Mouse (Mus musculus): ENCODE measurements around the gene Syt12. TPM values are rescaled to one million over a fixed set of nuclear protein-coding genes. Genes with fewer than 3 reads are reported as not detected.
"Not testable (repeated sequence)": the region's sequence is repeated elsewhere in the genome, so short reads cannot be mapped to it uniquely, and the experiment has no call there.

The Syt12 gene
- polyA plus RNA-seq, 1 experiment from 2014 or later, result 1.8 TPM

DNA sequence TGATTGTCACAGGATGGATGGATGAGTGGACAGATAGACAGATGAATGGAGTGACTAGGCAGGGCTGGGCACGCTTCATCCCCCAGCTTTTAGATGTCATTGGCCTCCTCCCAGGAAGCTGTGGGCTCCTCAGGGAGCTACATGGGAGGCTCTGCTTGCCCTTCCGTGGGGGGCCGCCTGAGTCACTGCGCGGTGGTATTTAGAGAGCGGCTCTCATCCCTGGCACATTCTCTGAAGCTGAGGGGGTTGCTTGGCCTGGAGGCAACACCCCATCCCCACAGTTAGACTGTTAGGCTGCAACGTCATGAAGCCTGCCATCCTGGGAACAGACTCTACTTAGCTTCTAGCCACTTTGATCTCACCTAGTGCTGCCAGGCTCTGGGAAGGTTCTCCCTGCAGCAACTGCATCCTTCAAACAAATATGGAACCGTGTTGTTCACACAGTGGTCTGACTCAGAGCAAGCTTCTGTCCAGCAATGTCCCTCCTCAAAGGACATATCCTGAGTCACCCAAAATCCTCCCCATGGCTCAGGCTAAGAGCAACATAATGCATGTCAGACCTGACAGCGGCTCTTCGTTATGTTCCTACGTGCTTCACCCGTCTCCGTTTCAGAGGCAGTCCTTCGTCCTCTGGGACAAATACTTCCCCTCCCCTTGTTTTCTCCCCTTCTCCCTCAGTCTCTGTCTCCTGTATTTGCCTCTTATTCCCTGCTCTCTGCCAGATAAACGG lies 22.0 kb downstream of the Syt12 start:
- Histone ChIP-seq H3K4me2 (no peak overlapping the region), H3K4me3 (ENCODE audit: low read depth, low read length) (no peak overlapping the region), H3K36me3 (ENCODE audit: insufficient read depth) (no peaks in the 10 kb centered on the region), H3K4me1 (ENCODE audit: insufficient read depth) (no peaks in the 10 kb centered on the region), H3K27me3 (ENCODE audit: insufficient read depth, low read length) (no peaks in the 10 kb centered on the region), H3K9ac (no peak overlapping the region), H3K27ac (ENCODE audit: low read depth) (no peak overlapping the region), H3K9me3 (ENCODE audit: low read depth, low read length) (no peaks in the 10 kb centered on the region)
- 72% methylated on average over 15 of the region's 15 CpGs for WGBS
- ATAC-seq (ENCODE audit: insufficient read depth) (no peak), DNase-seq (no peak)
- no peak for TF ChIP-seq CTCF (IDR thresholded peaks at IDR 0.05; ENCODE audit: low read depth)

DNA sequence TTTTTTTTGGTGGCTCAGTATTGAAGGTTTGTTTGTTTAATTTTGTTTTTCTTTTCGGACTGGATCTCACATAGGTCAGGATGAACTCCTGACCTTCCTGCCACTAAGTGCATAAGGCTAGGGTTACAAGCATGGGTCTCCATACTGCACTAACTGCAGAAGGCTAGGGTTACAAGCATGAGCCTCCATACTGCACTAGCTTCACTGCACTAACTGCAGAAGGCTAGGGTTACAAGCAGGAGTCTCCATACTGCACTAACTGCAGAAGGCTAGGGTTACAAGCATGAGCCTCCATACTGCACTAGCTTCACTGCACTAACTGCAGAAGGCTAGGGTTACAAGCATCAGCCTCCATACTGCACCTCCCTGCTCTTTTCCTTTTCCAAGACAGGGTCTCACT lies 23.2 kb downstream of the Syt12 start:
- not testable (repeated sequence) for H3K27me3 ChIP-seq (ENCODE audit: insufficient read depth, low read length); H3K4me3 ChIP-seq (ENCODE audit: low read depth, low read length); H3K36me3 ChIP-seq (ENCODE audit: insufficient read depth); ATAC-seq (ENCODE audit: insufficient read depth); H3K4me1 ChIP-seq (ENCODE audit: insufficient read depth); H3K27ac ChIP-seq (ENCODE audit: low read depth); H3K9me3 ChIP-seq (ENCODE audit: low read depth, low read length); H3K4me2 ChIP-seq; DNase-seq; H3K9ac ChIP-seq
- WGBS, result 14% methylated on average over 1 of the region's 1 CpGs

DNA sequence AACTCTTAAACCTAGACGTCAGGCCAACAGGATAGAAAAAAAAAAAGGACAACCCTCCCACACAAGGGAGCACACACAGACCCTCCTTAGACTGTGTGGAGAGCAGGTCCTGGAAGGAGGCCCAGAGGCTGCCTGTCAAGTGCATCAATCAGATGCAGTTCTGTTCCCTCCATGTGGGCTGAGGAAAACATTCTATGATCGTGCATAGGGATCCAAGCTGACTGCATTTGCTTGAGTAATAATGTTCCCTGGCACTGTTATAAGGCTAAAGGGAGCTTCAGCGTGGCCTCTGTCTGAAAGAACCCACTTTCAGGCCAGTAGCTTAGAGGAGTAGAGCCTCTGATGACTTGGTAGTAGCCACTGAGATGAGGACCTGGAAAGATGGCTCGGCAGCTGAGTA lies 24.7 kb downstream of the Syt12 start:
- TF ChIP-seq CTCF (IDR thresholded peaks at IDR 0.05; ENCODE audit: low read depth), result no peak
- no peak for ATAC-seq (ENCODE audit: insufficient read depth)
- no peak overlapping the region for H3K4me3 ChIP-seq (ENCODE audit: low read depth, low read length)
- H3K36me3 ChIP-seq (ENCODE audit: insufficient read depth), result no peaks in the 10 kb centered on the region
- no peaks in the 10 kb centered on the region for H3K9me3 ChIP-seq (ENCODE audit: low read depth, low read length)
- H3K4me1 ChIP-seq (ENCODE audit: insufficient read depth), result no peaks in the 10 kb centered on the region
- no peak overlapping the region for H3K4me2 ChIP-seq
- no peak overlapping the region for H3K27ac ChIP-seq (ENCODE audit: low read depth)
- no peak overlapping the region for H3K9ac ChIP-seq
- 37% methylated on average over 4 of the region's 4 CpGs for WGBS
- H3K27me3 ChIP-seq (ENCODE audit: insufficient read depth, low read length), result no peaks in the 10 kb centered on the region
- DNase-seq, result no peak

DNA sequence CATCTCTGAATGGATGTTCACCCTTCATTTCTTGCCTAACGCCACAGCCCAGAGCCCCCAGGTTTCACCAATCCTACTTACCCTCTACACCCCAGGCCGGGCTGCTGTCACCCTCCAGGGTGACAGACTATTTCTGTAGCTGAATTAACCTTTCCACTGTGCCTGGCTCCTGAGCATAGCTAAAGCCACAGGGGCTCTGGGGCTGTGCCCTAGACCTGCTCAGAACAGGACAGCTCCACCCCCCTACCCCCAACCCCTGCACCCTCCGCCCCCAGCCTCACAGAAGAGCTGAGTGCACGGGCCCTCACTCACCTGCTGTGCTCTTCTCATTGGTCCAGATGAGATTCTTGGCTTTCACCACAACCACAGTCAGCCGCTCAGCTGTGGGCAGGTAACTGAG lies 25.3 kb downstream of the Syt12 start:
- TF ChIP-seq CTCF (IDR thresholded peaks at IDR 0.05; ENCODE audit: low read depth), result no peak
- 25% methylated on average over 5 of the region's 5 CpGs for WGBS
- no peak for ATAC-seq (ENCODE audit: insufficient read depth)

DNA sequence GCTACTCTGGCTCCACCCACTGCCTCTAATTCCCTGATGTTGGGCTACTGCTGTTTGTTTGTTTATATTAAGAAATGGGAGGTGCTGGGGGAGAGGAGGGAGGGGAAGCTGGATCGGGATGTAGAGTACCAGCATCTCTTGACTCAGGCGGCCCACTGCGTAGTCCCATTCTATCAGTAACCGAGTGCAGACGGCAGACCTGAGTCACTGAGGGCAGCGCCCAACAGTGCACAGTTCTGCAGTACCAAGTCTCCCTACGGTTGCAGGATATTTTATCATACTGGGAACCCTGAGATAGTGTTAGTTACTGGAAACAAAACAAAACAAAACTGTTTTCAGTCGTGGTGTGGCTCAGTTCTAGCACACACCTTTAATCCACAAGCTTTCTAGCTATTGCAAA lies 26.1 kb downstream of the Syt12 start:
- ATAC-seq (ENCODE audit: insufficient read depth), result no peak
- H3K4me1 ChIP-seq (ENCODE audit: insufficient read depth), result no peaks in the 10 kb centered on the region
- H3K4me2 ChIP-seq, result no peak overlapping the region
- H3K27me3 ChIP-seq (ENCODE audit: insufficient read depth, low read length), result no peaks in the 10 kb centered on the region
- H3K4me3 ChIP-seq (ENCODE audit: low read depth, low read length), result no peak overlapping the region
- no peaks in the 10 kb centered on the region for H3K9me3 ChIP-seq (ENCODE audit: low read depth, low read length)
- TF ChIP-seq CTCF (IDR thresholded peaks at IDR 0.05; ENCODE audit: low read depth), result no peak
- no peak overlapping the region for H3K27ac ChIP-seq (ENCODE audit: low read depth)
- no peak overlapping the region for H3K9ac ChIP-seq
- no peaks in the 10 kb centered on the region for H3K36me3 ChIP-seq (ENCODE audit: insufficient read depth)
- DNase-seq, result no peak
- 53% methylated on average over 8 of the region's 8 CpGs for WGBS

More for the DNA sequence above, 25.3 kb downstream of the Syt12 start:
- no peaks in the 10 kb centered on the region for H3K4me1 ChIP-seq (ENCODE audit: insufficient read depth)
- no peak overlapping the region for H3K9ac ChIP-seq
- no peaks in the 10 kb centered on the region for H3K9me3 ChIP-seq (ENCODE audit: low read depth, low read length)
- H3K36me3 ChIP-seq (ENCODE audit: insufficient read depth), result no peaks in the 10 kb centered on the region
- H3K4me2 ChIP-seq, result no peak overlapping the region
- no peak overlapping the region for H3K27ac ChIP-seq (ENCODE audit: low read depth)
- DNase-seq, result no peak
- H3K4me3 ChIP-seq (ENCODE audit: low read depth, low read length), result no peak overlapping the region
- no peaks in the 10 kb centered on the region for H3K27me3 ChIP-seq (ENCODE audit: insufficient read depth, low read length)

DNA sequence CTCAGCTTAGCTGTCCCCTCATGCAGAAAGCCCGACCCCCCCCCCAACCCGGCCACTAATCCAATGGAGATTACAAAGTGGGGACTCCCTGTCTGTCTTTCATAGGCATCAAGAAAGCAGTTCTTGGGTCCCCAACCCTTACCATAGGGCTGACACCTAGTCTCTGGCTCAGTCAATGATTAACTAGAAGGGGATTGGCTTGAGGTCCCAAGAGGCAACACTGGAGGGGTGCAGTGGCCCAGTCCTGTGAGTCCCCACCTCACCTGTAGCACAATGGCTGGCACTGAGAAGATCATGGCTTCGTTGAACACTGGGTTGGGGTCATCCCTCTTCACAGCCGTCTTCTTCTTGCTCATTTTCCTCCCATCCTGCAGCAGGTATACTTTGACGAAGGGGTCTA lies 26.6 kb downstream of the Syt12 start:
- ATAC-seq (ENCODE audit: insufficient read depth), result no peak
- Histone ChIP-seq H3K27me3 (ENCODE audit: insufficient read depth, low read length) (no peaks in the 10 kb centered on the region), H3K4me3 (ENCODE audit: low read depth, low read length) (no peak overlapping the region), H3K4me1 (ENCODE audit: insufficient read depth) (no peaks in the 10 kb centered on the region), H3K9ac (no peak overlapping the region), H3K9me3 (ENCODE audit: low read depth, low read length) (no peaks in the 10 kb centered on the region), H3K27ac (ENCODE audit: low read depth) (no peak overlapping the region), H3K36me3 (ENCODE audit: insufficient read depth) (no peaks in the 10 kb centered on the region), H3K4me2 (no peak overlapping the region)
- no peak for DNase-seq
- 59% methylated on average over 5 of the region's 5 CpGs for WGBS
- TF ChIP-seq CTCF (IDR thresholded peaks at IDR 0.05; ENCODE audit: low read depth), result no peak

DNA sequence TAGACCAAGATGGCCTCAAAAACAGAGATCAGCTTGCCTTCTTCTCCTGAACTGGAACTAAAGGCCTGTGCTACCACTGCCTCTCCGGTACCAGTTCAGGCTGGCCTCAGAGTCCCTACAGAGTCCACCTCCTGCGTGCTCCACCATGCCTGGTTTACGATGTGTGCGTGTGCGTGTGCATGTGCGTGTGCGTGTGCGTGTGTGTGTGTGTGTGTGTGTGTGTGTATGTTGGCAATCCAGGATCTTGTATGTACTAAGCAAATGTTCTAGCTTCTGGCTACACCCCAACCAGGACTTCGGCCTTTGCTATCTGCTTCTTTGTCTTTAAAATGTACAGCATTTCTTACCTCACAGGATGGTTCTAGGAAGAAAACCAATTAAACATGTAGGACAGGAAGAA lies 28.0 kb downstream of the Syt12 start:
- no peak overlapping the region for H3K4me3 ChIP-seq (ENCODE audit: low read depth, low read length)
- no peaks in the 10 kb centered on the region for H3K36me3 ChIP-seq (ENCODE audit: insufficient read depth)
- no peak for TF ChIP-seq CTCF (IDR thresholded peaks at IDR 0.05; ENCODE audit: low read depth)
- DNase-seq (no peak), ATAC-seq (ENCODE audit: insufficient read depth) (no peak)
- no peaks in the 10 kb centered on the region for H3K27me3 ChIP-seq (ENCODE audit: insufficient read depth, low read length)
- H3K4me1 ChIP-seq (ENCODE audit: insufficient read depth), result no peaks in the 10 kb centered on the region
- H3K9ac ChIP-seq, result no peak overlapping the region
- no peaks in the 10 kb centered on the region for H3K9me3 ChIP-seq (ENCODE audit: low read depth, low read length)
- H3K27ac ChIP-seq (ENCODE audit: low read depth), result no peak overlapping the region
- 95% methylated on average over 9 of the region's 9 CpGs for WGBS
- no peak overlapping the region for H3K4me2 ChIP-seq

Measured in lung, embryonic 14.5 days (tissue).